Mouse (Mus musculus): ENCODE data around the gene Tmprss7.

Tmprss7 gene

DNA sequence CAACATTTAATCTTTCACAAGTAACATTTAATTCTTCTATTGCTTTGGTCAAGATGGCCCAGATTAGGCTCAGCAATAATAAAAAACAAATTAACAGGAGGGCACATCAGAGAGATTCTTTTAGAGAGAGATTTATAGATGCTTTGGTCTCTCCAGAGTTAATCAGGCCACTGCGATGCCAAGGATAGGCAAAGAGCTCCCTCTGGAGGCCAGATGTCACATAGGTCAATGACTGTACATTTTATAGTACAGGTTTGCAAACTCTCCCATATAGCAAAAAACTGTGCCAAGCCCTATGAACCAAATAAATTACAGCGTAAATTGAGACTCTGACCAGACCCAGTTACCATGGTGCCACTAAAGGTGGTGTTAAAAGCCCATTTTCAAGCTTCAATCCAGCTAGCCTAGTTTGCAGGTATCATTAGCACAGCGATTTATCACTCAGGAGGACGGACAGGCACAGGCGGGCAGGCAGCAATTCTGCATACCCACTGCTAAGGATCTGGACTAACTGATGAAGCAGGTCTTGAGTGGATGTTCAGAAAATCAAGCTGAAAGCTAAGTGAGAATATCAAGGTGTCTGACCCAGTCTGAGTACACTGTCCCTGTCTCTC is 63.0 kb downstream of the Tmprss7 start:
- in situ Hi-C loops (cut with MboI; ENCODE audit: low sequenced_read_pairs), result loop anchor here (25.0 kb wide), 1 partner anchor 893 kb away; the partner anchor contains the start of gene Gtpbp8

DNA sequence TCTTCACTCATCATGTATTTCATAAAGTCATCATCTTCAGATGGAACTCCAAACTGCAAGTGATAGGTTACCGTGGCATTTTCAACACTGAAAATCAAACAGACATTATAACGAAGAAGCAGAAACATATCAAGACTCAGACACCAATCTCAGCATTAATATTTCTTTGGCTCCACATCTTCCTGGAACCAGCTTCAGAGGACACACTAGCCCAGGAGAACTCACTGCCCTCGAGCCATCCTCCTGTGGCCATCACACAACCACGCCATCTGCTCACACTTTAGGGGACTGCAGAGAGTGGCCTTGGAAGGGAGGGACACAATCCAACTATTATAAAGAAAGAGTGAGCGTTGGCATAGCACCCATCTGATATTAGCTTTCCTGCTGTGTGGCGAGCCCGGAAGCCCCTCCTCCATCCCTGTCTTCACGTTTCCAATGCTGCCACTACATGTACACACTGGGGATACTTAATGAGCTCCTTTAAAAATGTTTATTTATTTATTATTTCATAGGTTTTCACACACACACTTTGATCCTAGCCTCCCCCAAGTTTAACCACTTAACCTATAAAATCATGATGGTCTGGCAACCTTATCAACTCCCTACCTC is 63.9 kb downstream of the Tmprss7 start:
- in situ Hi-C loops (cut with MboI; ENCODE audit: low sequenced_read_pairs), result loop anchor here (10.0 to 25.0 kb wide), 2 partner anchors 435 to 892 kb away; partner anchors contain the start of gene Gtpbp8

DNA sequence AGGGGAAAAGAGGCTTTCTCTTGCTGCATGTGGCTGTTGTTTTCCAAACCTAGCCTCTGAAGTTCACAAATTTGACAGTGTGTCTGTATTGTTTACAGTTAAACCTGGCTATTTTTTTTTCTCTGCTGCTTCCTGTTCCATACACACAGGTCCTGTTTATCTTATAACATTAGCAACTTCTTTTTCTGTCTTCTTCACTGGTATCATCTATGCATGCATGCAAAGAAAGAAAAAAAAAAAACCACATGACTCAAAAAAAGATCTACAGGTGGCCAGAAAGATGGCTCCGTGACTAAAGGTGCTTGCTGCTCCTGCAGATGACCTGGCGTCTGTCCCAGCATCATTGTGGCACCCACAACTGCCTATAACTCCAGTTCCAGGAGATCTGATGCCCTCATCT is 68.1 kb downstream of the Tmprss7 start:
- in situ Hi-C loops (cut with MboI; ENCODE audit: low sequenced_read_pairs), result loop anchor here (10.0 to 25.0 kb wide), 2 partner anchors 431 to 888 kb away; partner anchors contain the start of gene Gtpbp8

DNA sequence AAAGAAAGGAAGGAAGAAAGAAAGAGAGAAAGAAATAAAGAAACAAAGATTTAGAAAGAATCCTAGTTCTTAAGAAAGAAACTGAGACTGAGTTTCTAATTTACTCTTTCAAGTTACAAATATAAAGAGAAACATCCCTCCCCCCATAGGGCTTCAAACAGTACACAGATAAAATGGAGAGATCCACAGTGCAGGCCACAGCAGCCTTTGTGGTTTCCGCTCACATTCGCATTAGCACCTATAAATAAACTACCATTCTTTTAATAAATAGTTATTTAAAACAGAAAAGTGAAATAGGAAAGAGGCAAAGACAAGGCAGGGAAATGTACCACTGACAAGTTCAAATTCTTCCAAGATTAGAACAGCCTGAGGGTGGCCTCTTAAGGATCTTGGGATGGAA is 68.7 kb downstream of the Tmprss7 start:
- in situ Hi-C loops (cut with MboI; ENCODE audit: low sequenced_read_pairs), result loop anchor here (10.0 to 25.0 kb wide), 2 partner anchors 430 to 887 kb away; partner anchors contain the start of gene Gtpbp8

DNA sequence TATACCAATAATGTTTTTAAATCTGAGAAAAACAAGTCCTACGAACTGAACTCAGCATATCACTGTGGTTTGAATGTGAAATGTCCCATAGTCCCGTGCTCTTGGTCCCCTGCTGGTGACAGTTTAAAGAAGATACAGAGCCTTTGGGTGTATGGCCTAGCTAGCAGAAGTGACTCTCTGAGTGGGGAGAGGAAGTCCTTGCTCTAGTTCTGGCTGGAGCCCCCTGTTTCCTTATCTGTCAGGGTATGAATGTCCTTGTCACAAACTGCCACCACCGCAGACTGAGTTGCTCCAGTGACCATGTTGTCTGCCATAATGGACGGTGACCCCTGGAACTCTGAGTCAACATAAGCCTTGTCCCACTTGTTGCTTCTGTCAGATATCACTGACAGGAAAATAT is 70.2 kb downstream of the Tmprss7 start:
- in situ Hi-C loops (cut with MboI; ENCODE audit: low sequenced_read_pairs), result loop anchor here (10.0 kb wide), 1 partner anchor 428 kb away; no protein-coding TSS in a partner anchor

DNA sequence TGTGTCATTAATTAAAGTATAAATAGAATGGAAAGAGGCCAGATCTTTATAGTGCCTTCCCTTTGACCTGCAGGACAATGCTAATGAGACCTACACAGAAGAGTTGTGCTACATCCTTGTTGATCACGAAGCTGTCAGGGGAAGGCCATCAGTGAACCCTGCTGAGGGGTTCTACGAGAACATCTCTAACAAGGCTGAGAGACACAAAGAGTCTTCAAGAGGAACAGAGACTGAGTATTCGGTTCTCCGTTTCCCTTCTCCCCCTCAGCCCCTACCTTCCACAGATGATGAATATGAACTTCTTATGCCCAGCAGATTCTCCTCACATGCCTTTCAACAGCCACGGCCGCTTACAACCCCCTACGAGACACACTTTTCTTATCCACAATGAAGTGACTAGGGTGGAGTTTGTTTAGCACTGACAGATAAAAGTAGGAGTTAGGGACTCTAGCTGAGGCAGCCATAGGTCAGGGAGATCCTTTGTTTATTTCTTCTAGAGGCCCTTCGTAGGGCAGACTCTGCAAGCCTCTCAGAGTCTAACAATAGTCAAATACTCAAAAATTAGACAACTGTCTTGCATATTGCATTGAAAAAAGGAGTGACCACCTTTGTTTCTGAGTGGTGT is 73.6 kb downstream of the Tmprss7 start:
- in situ Hi-C loops (cut with MboI; ENCODE audit: low sequenced_read_pairs), result loop anchor here (10.0 kb wide), 1 partner anchor 425 kb away; no protein-coding TSS in a partner anchor

DNA sequence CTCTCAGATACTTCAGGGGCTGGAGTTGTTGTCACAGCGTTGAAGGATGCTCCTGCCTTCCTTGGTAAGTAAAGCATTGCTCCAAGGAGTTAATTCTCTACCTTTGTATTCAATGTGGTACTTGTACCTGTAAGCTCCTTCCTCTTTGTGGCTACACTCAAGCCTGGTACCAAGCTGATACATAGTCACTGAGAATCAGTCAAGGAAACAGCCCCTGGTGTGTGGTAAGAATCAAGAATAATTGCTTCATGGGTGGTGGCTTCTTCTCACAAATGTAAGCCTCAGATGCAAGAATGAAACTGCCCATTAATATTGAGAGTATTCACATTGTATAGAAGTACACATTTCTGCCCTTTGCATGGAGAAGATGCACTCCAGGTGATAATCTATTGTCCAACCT is 77.5 kb downstream of the Tmprss7 start:
- in situ Hi-C loops (cut with MboI; ENCODE audit: low sequenced_read_pairs), result no loop called here

DNA sequence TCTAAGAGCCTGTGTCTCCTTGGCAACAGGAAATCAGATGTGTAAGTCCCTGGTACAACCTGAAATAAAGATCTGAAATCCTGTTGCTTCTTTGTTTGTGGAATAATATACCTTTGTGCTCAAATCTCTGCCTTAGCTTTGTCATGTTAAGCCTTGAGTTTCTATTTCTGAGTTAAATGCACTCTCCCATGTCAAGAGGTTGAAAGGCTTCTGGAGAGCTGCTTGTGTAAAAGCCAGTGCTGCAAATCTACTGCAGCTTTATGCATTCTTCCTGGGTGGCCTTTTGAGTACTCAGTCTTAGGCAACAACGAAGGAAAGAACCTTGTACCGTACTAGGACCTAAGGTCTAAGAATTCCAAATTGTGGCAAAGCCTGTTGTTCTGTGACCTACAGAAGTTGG is 80.2 kb downstream of the Tmprss7 start:
- in situ Hi-C loops (cut with MboI; ENCODE audit: low sequenced_read_pairs), result no loop called here

DNA sequence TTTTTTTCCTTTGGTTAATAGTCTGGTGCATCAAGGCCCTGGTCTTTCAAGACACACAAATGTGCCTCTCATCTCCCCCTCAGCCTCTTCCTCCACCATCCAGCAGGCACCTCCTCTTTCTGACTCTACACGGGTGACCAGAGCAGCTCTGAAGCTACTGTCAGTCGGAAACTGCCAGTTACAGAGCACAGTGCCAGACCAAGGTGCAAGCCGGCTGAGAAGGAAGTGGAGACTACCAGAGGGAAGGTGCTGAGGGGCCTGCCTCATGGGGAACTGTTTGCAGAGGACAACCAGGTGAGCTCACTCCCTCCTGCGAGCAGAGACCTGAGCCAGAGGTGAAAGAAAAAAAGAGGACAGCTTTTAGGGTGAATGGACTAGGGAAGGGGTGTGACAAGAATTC is 83.2 kb downstream of the Tmprss7 start, which contains the start of gene Gcsam:
TSS of gene Gcsam (plus strand) at position 114 of the 400 bp plus-strand sequence.
- in situ Hi-C loops (cut with MboI; ENCODE audit: low sequenced_read_pairs), result no loop called here

DNA sequence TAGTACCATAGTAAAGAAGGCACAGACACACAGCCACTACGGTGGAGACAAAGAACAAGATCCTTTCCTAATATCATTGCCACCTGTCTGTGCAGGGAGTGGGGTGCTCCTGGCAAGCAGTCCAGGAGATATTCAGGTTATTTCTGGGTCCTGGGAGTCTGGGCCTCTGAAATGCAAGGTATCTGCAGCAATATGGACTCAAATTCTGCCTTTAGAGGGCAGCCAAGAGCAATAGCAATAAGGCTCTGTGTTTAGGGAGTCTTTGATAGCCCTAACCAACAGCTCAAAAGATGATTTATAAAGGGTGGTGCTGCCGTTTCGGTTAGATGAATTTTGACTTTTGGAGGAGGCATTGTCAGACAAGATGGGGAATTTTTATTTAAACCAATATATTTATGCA is 84.2 kb downstream of the Tmprss7 start:
- in situ Hi-C loops (cut with MboI; ENCODE audit: low sequenced_read_pairs), result no loop called here

DNA sequence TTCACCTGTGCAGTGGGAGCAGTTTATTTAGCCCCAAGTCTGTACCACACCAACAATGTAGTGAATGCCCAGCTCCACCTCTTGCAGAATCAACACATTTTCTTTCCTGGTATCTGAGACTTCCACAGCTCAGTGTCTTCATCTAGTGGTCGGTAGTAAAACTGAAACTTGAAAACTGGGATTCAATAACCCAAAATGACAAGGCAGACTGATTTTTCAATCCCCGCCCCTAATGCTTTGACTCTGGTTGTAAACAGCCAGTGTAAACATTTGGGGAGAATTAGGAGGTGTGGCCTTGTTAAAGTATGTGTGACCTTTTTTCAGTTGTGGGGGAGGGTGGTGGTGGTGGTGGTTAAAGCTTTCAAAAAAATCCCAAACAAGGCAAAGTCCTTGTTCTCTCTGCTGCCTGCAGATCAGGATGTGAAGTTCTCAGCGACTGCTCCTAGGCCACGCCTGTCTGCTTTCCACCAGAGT is 84.9 kb downstream of the Tmprss7 start:
- in situ Hi-C loops (cut with MboI; ENCODE audit: low sequenced_read_pairs), result no loop called here
